Mouse (Mus musculus): Measurements from ENCODE around the gene Kars. TPM values are rescaled to one million over a fixed set of nuclear protein-coding genes. Genes with fewer than 3 reads are reported as not detected.
A peak's percentile ranks its signal among the peaks of the same experiment; 100 is the strongest.

Kars gene
- polyA plus RNA-seq, 1 experiment from 2014 or later, result 213 TPM

DNA sequence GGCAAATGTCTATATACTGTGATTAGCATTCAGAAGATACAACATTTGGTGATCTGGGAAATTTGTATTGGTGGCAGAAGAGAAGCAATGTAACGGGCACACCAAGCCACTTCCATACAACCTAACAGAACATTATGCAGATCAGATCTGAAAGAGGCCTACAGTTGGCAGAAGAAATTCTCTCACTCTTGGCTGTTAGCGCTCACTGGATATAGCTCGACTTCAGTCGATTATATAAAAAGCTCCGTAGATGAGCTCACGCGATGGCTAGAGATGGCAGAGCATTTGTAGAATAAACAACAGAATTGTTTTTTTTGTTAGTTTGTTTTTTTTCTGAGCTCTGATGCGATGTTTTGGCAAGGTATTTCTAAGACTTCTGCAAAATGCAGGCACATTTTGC, 19.8 kb downstream of the Kars start:
- H3K27ac ChIP-seq (ENCODE audit: low read length), result no peak overlapping the region
- H3K4me3 ChIP-seq (ENCODE audit: low read length), result peak overlapping the region; percentile 88
- no peaks in the 10 kb centered on the region for H3K9me3 ChIP-seq (ENCODE audit: low read length)
- H3K27me3 ChIP-seq (ENCODE audit: insufficient read depth, low read length), result no peaks in the 10 kb centered on the region
- H3K4me2 ChIP-seq (replicated peaks; ENCODE audit: low read depth, low read length), result peak overlapping the region; percentile 79
- ATAC-seq (ENCODE audit: low FRiP score, low TSS enrichment), result no peak
- peak overlapping the region; percentile 87 for H3K9ac ChIP-seq (replicated peaks; ENCODE audit: low read length)
- WGBS, result 61% methylated on average over 8 of the region's 8 CpGs
- peaks cover 46% of the 10 kb centered on the region for H3K36me3 ChIP-seq (ENCODE audit: insufficient read depth, low read length)
- H3K4me1 ChIP-seq (ENCODE audit: insufficient read depth, low read length), result peaks cover 8% of the 10 kb centered on the region

GRCm38 (mm10) chr8:111989911-111990310, 21.2 kb downstream of the Kars start:
- H3K4me3 ChIP-seq (ENCODE audit: low read length), result no peak overlapping the region
- peaks cover 43% of the 10 kb centered on the region for H3K36me3 ChIP-seq (ENCODE audit: insufficient read depth, low read length)
- H3K9ac ChIP-seq (replicated peaks; ENCODE audit: low read length), result no peak overlapping the region
- no peaks in the 10 kb centered on the region for H3K9me3 ChIP-seq (ENCODE audit: low read length)
- H3K4me1 ChIP-seq (ENCODE audit: insufficient read depth, low read length), result peaks cover 8% of the 10 kb centered on the region
- no peaks in the 10 kb centered on the region for H3K27me3 ChIP-seq (ENCODE audit: insufficient read depth, low read length)
- no peak overlapping the region for H3K27ac ChIP-seq (ENCODE audit: low read length)
- H3K4me2 ChIP-seq (replicated peaks; ENCODE audit: low read depth, low read length), result no peak overlapping the region
- ATAC-seq (ENCODE audit: low FRiP score, low TSS enrichment), result no peak; the same call in 1 of the 2 replicates
- WGBS, result 12% methylated on average over 7 of the region's 7 CpGs

DNA sequence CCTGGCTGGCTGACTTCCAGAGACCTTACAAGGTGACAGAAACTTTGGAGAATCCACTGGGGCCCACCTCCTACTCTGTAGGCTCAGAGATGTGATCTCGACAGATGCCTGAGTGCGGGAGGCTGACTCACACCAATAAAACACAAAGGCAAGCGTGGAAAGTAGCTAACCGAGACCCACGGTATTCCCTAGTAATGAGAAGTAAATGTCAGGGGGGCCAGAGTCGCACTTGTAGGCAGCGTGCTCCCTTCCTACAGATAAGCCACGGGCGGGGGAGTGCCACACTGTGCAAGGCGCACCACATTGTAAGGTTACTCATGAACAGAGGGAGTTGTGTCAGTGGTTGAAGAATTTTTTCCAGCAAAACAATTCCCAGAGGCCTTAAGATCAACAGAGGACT, 26.6 kb downstream of the Kars start:
- H3K36me3 ChIP-seq (ENCODE audit: insufficient read depth, low read length), result peaks cover 33% of the 10 kb centered on the region
- 0 out of 2 replicates have a peak, but pooled peaks have one; percentile 7 for ATAC-seq (ENCODE audit: low FRiP score, low TSS enrichment)

DNA sequence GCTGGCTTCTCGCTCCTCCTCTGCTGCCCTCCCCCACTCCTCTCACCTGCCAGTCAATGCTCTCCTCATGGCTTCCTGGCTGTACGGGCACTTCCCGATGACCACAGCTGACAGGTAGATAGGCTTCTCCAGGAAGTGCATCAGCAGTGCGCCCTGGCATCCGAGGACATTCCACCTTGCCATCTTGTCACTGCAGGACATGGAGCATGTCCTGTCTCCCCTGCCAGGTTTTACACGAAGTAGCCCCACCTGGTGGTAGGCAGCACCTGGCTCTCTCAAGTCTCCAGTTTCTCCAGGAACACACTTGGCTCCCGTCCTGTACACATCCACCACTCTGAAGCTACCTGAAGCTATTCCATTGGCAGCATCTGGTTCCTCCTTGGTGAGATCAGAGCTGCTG, 29.0 kb downstream of the Kars start:
- ATAC-seq (ENCODE audit: low FRiP score, low TSS enrichment), result no peak
- Histone ChIP-seq H3K9ac (replicated peaks; ENCODE audit: low read length) (no peak overlapping the region), H3K9me3 (ENCODE audit: low read length) (no peaks in the 10 kb centered on the region), H3K4me1 (ENCODE audit: insufficient read depth, low read length) (peaks cover 12% of the 10 kb centered on the region; the same call in 1 of the 2 replicates), H3K36me3 (ENCODE audit: insufficient read depth, low read length) (peaks cover 33% of the 10 kb centered on the region), H3K4me2 (replicated peaks; ENCODE audit: low read depth, low read length) (no peak overlapping the region), H3K27me3 (ENCODE audit: insufficient read depth, low read length) (no peaks in the 10 kb centered on the region), H3K4me3 (ENCODE audit: low read length) (no peak overlapping the region), H3K27ac (ENCODE audit: low read length) (no peak overlapping the region)
- WGBS, result 76% methylated on average over 7 of the region's 7 CpGs

More for the DNA sequence above, 26.6 kb downstream of the Kars start:
- 50% methylated on average over 10 of the region's 10 CpGs for WGBS
- Histone ChIP-seq H3K9me3 (ENCODE audit: low read length) (no peaks in the 10 kb centered on the region), H3K4me1 (ENCODE audit: insufficient read depth, low read length) (peaks cover 12% of the 10 kb centered on the region; the same call in 1 of the 2 replicates), H3K27me3 (ENCODE audit: insufficient read depth, low read length) (no peaks in the 10 kb centered on the region), H3K4me2 (replicated peaks; ENCODE audit: low read depth, low read length) (no peak overlapping the region), H3K27ac (ENCODE audit: low read length) (peak overlapping the region; percentile 71), H3K4me3 (ENCODE audit: low read length) (no peak overlapping the region), H3K9ac (replicated peaks; ENCODE audit: low read length) (no peak overlapping the region)

DNA sequence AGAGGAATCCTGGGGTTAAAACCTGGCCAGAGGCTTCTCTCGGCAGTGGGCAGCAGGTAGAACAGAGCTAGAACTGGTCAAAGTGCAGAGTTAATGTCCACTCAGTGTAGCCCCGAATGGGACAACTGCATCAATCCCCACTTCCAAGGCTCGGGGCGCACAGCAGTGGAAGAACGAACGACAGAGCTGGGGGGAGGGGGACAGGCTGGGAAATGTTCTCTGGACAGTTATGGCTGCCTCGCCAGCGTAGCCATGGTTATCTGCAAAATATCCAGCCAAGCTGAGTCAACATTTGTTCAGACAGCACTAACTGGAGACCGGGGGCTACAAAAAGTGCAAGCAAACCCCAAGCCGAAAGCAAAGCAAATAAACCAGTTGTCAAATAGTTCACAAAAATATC, 33.0 kb downstream of the Kars start:
- no peaks in the 10 kb centered on the region; the same call in 1 of the 2 replicates for H3K9me3 ChIP-seq (ENCODE audit: low read length)
- WGBS, result 81% methylated on average over 10 of the region's 10 CpGs
- H3K4me1 ChIP-seq (ENCODE audit: insufficient read depth, low read length), result no peaks in the 10 kb centered on the region
- H3K27ac ChIP-seq (ENCODE audit: low read length), result no peak overlapping the region
- H3K4me2 ChIP-seq (replicated peaks; ENCODE audit: low read depth, low read length), result no peak overlapping the region
- peaks cover 31% of the 10 kb centered on the region for H3K36me3 ChIP-seq (ENCODE audit: insufficient read depth, low read length)
- H3K9ac ChIP-seq (replicated peaks; ENCODE audit: low read length), result no peak overlapping the region
- H3K4me3 ChIP-seq (ENCODE audit: low read length), result no peak overlapping the region
- H3K27me3 ChIP-seq (ENCODE audit: insufficient read depth, low read length), result no peaks in the 10 kb centered on the region
- ATAC-seq (ENCODE audit: low FRiP score, low TSS enrichment), result no peak

DNA sequence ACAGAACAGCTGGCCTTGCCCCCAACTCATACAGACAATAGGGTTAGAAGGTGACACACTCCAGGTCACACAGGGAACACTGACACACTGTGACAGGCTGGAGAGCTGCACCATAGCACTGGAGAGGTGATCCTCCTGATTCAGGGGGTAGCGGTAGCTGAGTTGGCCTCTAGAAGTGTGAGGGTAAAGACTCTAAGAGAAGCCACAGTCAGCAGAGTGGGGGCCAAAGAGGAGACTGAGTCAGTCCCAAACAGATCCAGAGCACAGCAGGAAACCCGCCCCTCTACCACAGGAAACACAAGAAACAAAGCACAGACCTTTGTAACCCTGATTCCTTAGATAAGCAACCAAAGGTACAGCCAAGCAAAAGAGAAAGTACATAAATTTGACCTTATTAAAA, 34.8 kb downstream of the Kars start:
- H3K9me3 ChIP-seq (ENCODE audit: low read length), result no peaks in the 10 kb centered on the region; the same call in 1 of the 2 replicates
- no peak overlapping the region for H3K9ac ChIP-seq (replicated peaks; ENCODE audit: low read length)
- H3K27me3 ChIP-seq (ENCODE audit: insufficient read depth, low read length), result no peaks in the 10 kb centered on the region
- WGBS, result 86% methylated on average over 2 of the region's 2 CpGs
- no peak overlapping the region for H3K4me2 ChIP-seq (replicated peaks; ENCODE audit: low read depth, low read length)
- H3K4me1 ChIP-seq (ENCODE audit: insufficient read depth, low read length), result no peaks in the 10 kb centered on the region
- no peak overlapping the region for H3K27ac ChIP-seq (ENCODE audit: low read length)
- ATAC-seq (ENCODE audit: low FRiP score, low TSS enrichment), result no peak
- peaks cover 31% of the 10 kb centered on the region for H3K36me3 ChIP-seq (ENCODE audit: insufficient read depth, low read length)
- H3K4me3 ChIP-seq (ENCODE audit: low read length), result no peak overlapping the region

GRCm38 (mm10) chr8:111975706-111976105, 35.4 kb downstream of the Kars start:
- WGBS, result 90% methylated on average over 2 of the region's 2 CpGs
- Histone ChIP-seq H3K27ac (ENCODE audit: low read length) (no peak overlapping the region), H3K9ac (replicated peaks; ENCODE audit: low read length) (no peak overlapping the region), H3K36me3 (ENCODE audit: insufficient read depth, low read length) (peaks cover 31% of the 10 kb centered on the region), H3K4me2 (replicated peaks; ENCODE audit: low read depth, low read length) (no peak overlapping the region), H3K4me1 (ENCODE audit: insufficient read depth, low read length) (no peaks in the 10 kb centered on the region), H3K4me3 (ENCODE audit: low read length) (no peak overlapping the region), H3K27me3 (ENCODE audit: insufficient read depth, low read length) (no peaks in the 10 kb centered on the region), H3K9me3 (ENCODE audit: low read length) (no peaks in the 10 kb centered on the region; the same call in 1 of the 2 replicates)
- ATAC-seq (ENCODE audit: low FRiP score, low TSS enrichment), result no peak

GRCm38 (mm10) chr8:111974138-111974537, 37.0 kb downstream of the Kars start:
- H3K4me1 ChIP-seq (ENCODE audit: insufficient read depth, low read length), result no peaks in the 10 kb centered on the region
- no peaks in the 10 kb centered on the region for H3K27me3 ChIP-seq (ENCODE audit: insufficient read depth, low read length)
- peaks cover 31% of the 10 kb centered on the region for H3K36me3 ChIP-seq (ENCODE audit: insufficient read depth, low read length)
- 95% methylated on average over 12 of the region's 12 CpGs for WGBS
- H3K9ac ChIP-seq (replicated peaks; ENCODE audit: low read length), result no peak overlapping the region
- no peak overlapping the region for H3K27ac ChIP-seq (ENCODE audit: low read length)
- no peaks in the 10 kb centered on the region; the same call in 1 of the 2 replicates for H3K9me3 ChIP-seq (ENCODE audit: low read length)
- no peak for ATAC-seq (ENCODE audit: low FRiP score, low TSS enrichment)
- no peak overlapping the region for H3K4me2 ChIP-seq (replicated peaks; ENCODE audit: low read depth, low read length)
- H3K4me3 ChIP-seq (ENCODE audit: low read length), result no peak overlapping the region

DNA sequence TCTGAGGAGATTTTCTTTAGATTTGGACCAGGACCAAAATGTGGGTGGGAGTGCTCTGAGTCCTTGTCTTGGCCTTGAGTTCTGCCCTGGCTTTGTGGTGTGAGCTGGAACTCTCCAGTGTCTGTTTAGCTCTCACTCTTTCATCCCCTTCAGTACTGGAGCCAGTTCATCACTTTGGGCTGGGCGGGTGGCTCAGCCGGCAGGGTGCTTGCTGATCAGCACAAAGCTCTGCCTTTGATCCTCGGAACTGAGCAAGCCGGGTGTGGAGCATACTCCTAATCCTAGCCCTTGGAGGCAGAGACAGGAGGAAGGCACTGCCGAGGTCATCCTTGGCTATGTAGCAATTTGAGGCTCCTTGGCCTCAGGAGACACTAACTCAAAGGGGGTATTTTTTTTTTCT, 42.1 kb downstream of the Kars start:
- Histone ChIP-seq H3K27ac (ENCODE audit: low read length) (no peak overlapping the region), H3K36me3 (ENCODE audit: insufficient read depth, low read length) (peaks cover 9% of the 10 kb centered on the region), H3K4me2 (replicated peaks; ENCODE audit: low read depth, low read length) (no peak overlapping the region), H3K9ac (replicated peaks; ENCODE audit: low read length) (no peak overlapping the region), H3K4me3 (ENCODE audit: low read length) (no peak overlapping the region), H3K4me1 (ENCODE audit: insufficient read depth, low read length) (no peaks in the 10 kb centered on the region), H3K9me3 (ENCODE audit: low read length) (no peaks in the 10 kb centered on the region; the same call in 1 of the 2 replicates), H3K27me3 (ENCODE audit: insufficient read depth, low read length) (no peaks in the 10 kb centered on the region)
- WGBS, result 45% methylated on average over 5 of the region's 5 CpGs
- no peak for ATAC-seq (ENCODE audit: low FRiP score, low TSS enrichment)

- no peaks in the 10 kb centered on the region for H3K27me3 ChIP-seq (ENCODE audit: insufficient read depth, low read length)
- no peak overlapping the region for H3K4me3 ChIP-seq (ENCODE audit: low read length)
- no peaks in the 10 kb centered on the region for H3K4me1 ChIP-seq (ENCODE audit: insufficient read depth, low read length)
- H3K9me3 ChIP-seq (ENCODE audit: low read length), result no peaks in the 10 kb centered on the region
- 83% methylated on average over 10 of the region's 10 CpGs for WGBS
- peaks cover 5% of the 10 kb centered on the region; the same call in 1 of the 2 replicates for H3K36me3 ChIP-seq (ENCODE audit: insufficient read depth, low read length)
- H3K9ac ChIP-seq (replicated peaks; ENCODE audit: low read length), result no peak overlapping the region
- H3K27ac ChIP-seq (ENCODE audit: low read length), result no peak overlapping the region
- no peak overlapping the region for H3K4me2 ChIP-seq (replicated peaks; ENCODE audit: low read depth, low read length)
- no peak for ATAC-seq (ENCODE audit: low FRiP score, low TSS enrichment)
Measured at GRCm38 (mm10) chr8:111968541-111968940, 42.6 kb downstream of the Kars start.
